Mouse (Mus musculus) gastrocnemius, postnatal 25 days (tissue): ENCODE measurements around the gene March10. TPM values are rescaled to one million over a fixed set of nuclear protein-coding genes. Genes with fewer than 3 reads are reported as not detected.

Experiments
- DNase-seq: peaks from one replicate; pipeline ENCODE4 v3.0.0; 2022
- total RNA-seq, 2 experiments: library from RNA; stranded (reverse); gene quantifications; 1 replicate in 1 of 2; 2 replicates in 1 of 2; pipeline ENCODE4 v1.2.3; 2021

Gene March10
- total RNA-seq, 2 experiments from 2014 or later, result not detected

- no peak for DNase-seq
Measured at GRCm38 (mm10) chr11:105465488-105465887, 9.0 kb upstream of the March10 start.

DNA sequence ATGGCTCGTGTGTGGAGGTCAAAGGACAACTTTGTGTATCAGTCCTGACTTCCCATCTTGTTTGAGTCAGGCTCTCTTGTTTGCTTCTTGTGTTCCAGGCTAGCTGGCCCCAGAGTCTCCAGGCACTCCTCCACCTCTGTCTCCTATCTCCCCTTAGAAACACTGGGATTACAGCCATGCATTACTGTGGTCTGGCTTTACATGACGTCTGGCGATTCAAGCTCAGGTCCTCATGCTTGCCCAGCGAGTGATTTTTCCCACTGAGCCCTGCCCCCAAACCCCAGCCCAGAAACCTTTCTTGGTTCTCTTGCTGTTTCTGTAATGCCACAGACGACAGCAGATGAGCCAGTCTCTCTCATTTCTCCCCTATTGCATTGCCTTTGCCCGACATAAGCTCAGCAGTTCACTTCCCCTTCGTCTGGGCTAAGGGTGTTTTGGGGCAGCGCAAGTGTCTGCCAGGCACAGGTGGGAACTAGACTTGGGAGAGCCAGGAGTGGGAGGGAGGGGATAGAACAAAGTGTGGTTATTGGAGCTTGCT, 8.0 kb upstream of the March10 start:
- no peak for DNase-seq

DNA sequence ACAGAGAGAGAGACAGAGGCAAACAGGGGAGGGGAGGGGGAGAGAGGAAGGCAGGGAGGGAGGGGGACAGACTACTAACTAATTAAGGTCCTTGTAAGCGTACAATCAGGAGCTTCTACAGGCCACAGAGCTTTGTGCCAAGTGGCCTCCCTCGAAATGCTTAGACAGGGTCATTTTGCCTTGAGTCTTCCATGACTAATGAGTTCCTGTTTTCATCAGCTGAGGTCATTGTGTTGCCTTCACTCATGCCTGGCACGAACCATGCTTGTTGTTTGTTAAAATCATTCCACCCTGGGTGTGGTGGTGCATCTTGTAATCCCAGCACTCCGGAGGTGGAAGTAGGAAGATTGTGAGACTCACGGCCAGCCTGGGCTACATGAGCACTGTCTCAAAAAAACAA, 3.4 kb upstream of the March10 start:
- no peak for DNase-seq

GRCm38 (mm10) chr11:105457041-105457440, 506 bp upstream of the March10 start:
- no peak for DNase-seq

DNA sequence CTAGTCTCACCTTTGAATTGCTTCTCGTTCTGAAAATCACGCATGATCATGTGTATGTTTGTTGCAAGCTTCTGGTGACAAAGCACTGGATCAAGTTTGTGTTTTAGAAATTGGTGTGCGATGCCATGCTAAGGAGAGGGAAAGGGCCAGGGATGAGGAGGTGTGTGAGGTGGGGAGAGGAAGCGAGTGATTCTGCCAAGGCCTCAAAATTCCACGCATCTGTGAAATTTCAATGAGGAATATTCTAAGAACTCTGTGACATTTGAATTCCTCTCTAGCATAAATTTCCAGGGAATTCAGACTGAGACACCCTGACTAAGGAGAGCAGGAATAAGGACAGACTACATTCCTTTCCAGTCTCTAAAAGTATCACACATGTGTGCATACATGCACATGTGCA, 1.4 kb downstream of the March10 start:
- no peak for DNase-seq

DNA sequence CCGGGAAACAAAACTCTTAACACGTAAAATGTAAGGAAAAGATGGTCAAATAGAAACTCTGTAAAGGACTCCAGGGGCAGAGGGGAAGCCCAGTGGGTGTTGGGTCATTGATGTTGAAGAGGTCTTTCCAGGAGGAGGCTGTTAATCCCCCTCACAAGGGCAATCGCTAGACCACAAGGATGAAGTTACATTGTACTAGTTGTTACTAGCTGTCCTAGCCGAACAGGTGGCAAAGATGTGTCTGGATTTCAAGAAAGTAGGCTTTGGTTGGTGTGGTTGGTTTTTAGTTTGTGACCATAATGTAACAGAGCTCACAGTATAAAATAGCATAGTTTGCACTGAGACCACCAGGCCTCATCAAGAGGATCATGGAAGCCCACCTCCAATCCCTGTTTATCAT, 3.5 kb downstream of the March10 start:
- no peak for DNase-seq

DNA sequence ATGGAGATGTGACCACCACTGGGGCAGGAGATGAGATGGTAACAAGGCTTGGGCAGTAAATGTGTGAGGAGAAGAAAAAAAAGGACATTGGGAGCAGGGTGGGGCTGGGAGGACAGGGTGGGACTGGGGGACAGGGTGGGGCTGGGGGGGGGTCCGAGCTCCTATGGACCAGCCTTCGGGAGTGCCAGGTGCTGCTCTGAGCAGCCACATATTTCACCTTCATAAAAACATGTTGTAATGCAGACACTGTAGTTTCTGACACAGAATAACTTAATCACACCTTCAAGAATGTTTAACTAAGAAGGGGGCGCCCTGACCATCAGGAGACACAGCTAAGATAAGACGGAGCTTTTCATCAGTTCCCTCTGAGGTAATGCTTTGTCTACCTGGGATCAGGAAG, 4.0 kb downstream of the March10 start:
- DNase-seq, result no peak

DNA sequence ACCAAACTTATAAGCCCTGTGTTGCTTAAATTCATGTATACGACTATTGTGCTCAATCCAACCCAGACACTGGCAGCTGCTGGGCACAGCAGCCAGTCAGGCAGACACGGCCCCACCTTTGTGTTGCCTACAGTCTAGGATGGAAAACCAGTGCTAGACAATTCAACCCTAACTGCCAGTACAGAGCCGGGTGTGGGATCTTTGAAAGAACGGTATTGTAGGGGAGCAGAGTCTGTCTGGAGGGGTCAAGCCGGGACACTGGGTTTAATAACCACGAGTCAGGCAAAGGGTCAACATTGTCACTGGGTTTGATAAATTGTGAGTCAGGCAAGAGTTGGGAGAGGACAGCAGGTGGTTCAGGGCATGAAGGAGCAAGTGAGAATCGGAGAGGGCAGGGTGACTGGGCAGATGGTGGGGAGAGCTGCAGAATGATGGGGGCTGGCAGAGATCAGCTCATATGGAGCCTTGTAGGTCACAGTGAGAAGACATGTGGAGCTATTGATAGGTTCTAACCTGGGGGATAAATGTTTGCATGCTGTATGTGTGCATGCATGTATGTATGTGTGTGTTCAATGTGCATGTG, 4.9 kb downstream of the March10 start:
- DNase-seq, result no peak

DNA sequence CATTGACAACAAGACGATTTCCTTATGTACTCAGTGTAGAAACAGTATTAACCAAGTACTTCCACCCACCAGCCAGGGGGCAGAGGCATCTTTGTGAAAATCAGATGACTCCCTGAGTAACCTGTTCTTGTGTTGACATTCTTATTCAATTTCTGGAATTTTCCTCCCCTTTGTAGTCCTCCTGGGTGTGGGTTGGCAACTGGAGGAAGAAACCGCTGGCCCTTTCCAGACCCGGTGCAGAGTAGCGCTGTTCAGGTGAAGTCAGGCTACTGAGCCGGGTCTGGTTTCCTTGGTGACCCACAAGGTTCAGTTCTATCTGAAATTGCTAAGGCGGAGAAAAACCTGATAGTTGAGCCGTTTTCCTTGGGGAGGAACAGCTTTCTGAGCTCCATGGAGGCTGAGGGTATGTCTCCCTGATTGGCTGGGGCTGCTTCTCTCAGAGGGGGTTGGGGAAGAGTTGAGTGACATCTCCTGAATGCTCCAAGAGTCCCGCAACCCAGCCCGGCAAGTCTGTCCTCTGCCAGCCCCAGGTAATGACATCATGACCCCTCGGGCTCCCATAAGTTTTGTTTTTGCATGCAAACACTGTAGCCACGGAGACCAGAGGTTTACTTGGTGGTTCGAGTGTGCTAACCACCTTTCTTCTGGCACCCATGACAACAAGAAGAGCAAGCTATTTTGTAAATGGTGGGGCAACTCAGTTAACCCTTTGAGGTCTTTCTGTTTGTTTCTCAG, 6.8 kb downstream of the March10 start:
- no peak for DNase-seq

DNA sequence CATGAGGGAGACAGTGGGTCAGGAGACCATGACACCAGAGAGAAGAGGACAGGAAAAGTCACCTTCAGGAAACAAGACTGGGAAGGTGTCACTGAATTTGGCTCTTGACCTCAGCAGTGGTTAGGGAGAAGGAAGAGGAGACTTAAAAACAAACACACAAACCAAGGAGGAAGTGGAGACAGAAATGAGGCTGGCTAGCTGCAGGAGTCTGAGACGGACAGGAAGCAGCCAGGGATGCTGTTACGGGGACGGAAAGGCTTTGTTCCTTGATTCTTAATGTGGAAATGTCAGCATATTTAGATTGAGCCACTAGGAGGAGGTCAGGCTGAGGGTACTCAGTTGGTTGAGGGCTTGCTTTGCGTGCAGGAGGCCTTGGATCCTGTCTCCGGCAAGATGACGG, 8.9 kb downstream of the March10 start:
- no peak for DNase-seq

DNA sequence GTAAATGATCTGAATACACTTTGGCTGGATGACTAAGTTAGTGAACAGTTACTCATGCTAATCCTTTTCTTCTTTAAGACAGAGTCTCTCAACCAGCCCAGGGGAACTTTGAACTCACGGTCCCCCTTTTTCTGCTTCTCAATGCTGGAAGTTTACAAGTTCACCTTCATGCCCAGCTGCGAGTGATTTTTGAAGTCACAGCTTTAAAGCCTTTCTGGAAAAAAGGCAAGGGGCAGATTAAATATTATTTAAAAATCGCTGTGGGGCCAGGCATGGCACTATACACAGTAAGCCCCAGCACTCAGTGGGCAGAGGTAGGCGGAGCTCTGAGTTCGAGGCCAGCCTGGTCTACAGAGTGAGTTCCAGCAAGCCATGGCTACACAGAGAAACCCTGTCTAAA, 10.3 kb downstream of the March10 start:
- DNase-seq, result no peak

GRCm38 (mm10) chr11:105445741-105446140, 10.8 kb downstream of the March10 start:
- no peak for DNase-seq

GRCm38 (mm10) chr11:105444929-105445328, 11.6 kb downstream of the March10 start:
- DNase-seq, result no peak

DNA sequence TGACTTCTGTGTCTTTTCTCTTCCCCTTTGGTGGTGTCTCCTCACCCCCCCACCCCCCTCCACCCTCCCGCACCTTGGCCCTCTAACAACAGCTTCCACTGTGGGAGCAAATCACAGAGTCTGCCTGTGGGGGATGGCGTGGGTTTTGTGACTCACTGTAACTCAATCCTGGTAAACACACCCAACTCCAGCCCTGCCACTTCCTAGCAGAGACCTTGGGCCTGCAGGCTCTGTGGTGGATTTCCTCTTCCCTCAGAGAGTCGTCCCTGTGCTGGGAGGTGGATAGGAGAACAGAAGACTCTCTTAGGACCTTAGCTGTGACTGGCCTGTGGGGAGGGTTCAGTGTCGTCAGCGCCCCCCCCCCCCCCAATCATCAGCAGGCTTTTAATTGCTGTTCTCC, 13.0 kb downstream of the March10 start:
- no peak for DNase-seq

- DNase-seq, result no peak
Measured at GRCm38 (mm10) chr11:105439796-105440195, 16.7 kb downstream of the March10 start.

GRCm38 (mm10) chr11:105438907-105439306, 17.6 kb downstream of the March10 start:
- no peak for DNase-seq

- no peak for DNase-seq
Measured at GRCm38 (mm10) chr11:105426441-105426840, 30.1 kb downstream of the March10 start.

GRCm38 (mm10) chr11:105424643-105425042, 31.9 kb downstream of the March10 start:
- no peak for DNase-seq

- no peak for DNase-seq
Measured at GRCm38 (mm10) chr11:105420671-105421450, 35.7 kb downstream of the March10 start.

GRCm38 (mm10) chr11:105419946-105420345, 36.6 kb downstream of the March10 start:
- no peak for DNase-seq

DNA sequence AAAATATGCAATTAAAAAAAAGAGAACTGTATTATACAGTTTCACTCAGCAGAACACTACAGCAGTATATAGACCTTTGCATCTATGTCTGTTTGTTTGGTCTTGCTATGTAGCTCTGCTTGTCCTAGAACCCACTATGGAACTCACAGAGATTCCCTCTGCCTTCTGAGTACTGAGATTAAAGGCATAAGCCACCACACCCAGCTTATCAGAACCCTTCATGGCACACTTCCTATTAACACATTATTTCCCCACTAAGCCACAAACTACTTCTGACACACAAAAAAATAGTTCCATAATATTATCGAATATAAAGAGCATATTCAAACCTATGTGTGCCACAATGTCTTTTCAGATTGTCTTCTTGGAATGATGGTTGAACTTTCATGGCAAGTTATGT, 42.5 kb downstream of the March10 start:
- DNase-seq, result no peak

DNA sequence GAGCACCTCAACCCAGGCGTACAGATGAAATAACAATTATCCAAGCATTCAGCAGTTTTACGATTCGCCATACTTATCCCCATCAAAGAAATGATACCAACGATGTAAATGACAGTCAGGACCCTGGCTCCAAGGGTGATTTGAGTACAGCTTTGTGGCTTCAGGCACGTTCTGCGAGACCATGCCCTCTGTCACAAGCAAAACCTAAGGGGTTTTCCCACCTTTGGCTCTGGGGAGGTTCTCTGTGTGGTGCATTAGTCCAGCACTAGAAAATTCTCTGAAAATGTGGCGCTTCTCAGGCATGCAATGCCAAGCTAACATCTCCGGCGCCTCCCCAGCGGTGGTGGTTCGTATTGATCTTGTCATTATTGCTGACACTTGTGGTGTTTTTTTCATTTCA, 47.1 kb downstream of the March10 start:
- no peak for DNase-seq

DNA sequence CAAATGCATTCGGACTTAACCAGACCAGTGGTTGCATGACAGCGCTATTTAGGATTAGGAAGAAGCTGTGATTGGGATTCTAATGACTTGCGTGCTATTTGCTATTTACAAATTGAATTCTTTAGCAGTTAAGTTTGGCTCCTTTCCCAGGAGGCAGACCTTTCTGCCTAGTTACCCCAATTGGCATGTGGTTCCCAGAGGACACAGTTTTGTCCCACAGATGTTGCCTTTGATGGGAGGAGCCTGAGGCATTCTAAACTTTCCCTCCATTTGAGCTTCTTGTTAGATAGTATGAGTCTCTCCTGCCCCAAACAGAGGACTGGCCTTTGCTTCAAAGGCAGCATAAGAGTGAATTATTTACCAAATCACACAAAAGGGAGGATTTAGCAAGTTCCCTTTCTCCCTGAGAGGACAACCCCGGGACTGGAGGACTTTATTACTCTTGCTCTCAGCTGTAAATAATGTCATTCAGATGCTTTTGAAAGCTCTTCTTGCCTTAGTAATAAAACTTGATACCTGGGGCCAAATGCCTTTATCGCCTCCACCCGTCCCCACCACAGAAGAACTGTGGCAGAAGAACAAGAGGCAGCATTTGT, 48.6 kb downstream of the March10 start:
- no peak for DNase-seq
